Mouse (Mus musculus) forelimb bud, embryonic 11.5 days (tissue): ENCODE data around the gene Cdk2ap2.
A peak's percentile ranks its signal among the peaks of the same experiment; 100 is the strongest.
"Not testable (repeated sequence)": the region's sequence is repeated elsewhere in the genome, so short reads cannot be mapped to it uniquely, and the experiment has no call there.

Source experiments
- DNase-seq: peaks from one replicate; pipeline ENCODE4 v3.0.0-alpha.2; 2012; ENCODE audit warnings: low read depth, low spot score

Gene Cdk2ap2

DNA sequence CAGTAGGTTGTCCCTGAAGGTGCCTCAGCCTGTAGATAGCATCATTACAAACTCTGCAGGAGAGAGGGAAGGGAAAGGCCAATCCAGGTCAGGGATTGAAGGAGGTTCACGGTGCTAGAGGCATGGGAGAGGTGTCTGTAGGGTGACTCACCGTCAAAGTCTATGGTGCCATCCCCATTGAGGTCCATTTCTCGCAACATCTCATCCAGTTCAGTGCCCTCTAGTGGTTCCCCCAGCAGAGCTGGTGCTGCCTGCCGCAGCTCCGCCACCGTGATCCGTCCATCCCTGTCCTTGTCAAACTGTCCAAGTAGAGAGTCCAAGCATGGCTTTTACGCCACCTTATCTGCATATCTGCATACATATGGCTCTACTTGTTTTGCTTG lies 39.0 kb downstream of the Cdk2ap2 start:
- not testable (repeated sequence) for DNase-seq

DNA sequence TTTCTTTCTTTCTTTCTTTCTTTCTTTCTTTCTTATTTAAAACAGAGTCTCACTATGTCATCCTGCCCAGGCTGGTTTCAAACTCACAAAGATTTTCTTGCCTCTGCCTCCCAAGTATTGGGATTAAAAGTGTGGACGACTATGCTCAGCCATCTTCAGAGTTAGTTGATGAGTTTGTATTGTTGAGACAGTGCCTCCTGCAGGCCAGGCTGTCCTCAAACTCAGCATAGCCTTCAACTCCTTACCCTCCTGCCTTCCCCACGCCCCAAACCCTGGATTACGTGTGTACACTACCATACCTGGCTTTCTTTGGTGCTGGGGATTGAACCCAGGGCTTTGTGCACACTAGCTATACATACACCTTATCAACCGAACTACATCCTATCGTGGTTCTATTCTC lies 39.5 kb downstream of the Cdk2ap2 start:
- no peak for DNase-seq

DNA sequence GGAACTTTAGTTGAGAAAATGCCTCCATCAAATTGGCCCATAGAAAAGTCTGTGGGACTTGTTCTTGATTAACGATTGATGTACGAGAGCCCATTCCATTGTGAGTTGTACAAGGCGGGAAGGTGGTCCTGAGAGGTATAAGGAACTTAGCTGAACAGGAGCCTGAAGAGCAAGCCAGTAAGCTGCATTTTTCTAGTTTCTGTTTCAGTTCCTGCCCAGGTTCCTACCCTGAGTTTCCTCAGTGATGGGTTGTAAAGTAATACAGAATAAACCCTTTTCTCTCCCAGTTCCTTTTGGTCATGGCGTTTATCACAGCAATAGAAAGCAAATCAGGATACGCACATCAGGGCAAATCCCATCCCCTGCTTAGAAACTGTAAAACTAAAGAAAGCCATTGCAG lies 40.9 kb downstream of the Cdk2ap2 start:
- DNase-seq = no peak

DNA sequence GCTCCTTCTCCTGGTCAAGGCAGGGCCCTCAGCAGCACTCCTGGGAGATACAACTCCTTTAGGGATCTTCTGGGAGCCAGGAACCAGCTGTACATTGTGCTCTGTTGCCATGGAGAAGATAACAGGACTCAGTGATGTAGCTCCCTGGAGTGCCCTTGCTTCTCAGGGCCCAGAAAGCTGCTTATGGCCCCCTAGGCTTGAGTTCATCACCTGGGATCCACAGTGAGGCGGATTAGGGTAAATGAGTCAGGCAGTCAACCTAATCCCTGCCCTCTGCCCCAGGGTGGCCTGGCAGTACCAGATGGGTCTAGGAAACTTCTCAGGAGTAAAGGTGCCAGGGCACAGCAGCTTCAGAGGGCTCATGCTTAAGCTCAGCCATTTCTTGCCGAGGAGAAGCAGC lies 42.5 kb downstream of the Cdk2ap2 start, which contains the start of gene Gpr152:
Gene Gpr152, plus strand, starts transcription at position 342 of the 400 bp plus-strand sequence.
- no peak for DNase-seq

DNA sequence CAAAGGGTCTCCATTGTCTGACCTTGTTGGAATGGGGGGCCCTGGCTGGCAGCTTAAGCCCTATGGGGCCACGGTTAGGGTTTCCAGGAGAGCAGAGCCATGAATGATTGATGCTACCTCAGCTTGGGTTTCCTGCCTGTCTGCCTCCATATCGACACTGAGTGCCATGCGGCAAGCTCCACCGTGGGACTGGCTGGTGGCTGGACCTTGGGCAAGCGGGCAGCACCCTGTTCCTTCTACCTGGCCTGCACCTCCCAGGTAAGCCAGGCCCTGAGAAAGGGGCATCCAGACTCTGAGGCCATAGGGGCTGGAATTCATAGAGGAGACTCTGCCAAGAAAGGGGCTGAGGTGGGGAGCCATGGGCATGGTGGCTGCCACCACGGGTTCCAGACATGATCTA lies 43.2 kb downstream of the Cdk2ap2 start:
- no peak for DNase-seq

DNA sequence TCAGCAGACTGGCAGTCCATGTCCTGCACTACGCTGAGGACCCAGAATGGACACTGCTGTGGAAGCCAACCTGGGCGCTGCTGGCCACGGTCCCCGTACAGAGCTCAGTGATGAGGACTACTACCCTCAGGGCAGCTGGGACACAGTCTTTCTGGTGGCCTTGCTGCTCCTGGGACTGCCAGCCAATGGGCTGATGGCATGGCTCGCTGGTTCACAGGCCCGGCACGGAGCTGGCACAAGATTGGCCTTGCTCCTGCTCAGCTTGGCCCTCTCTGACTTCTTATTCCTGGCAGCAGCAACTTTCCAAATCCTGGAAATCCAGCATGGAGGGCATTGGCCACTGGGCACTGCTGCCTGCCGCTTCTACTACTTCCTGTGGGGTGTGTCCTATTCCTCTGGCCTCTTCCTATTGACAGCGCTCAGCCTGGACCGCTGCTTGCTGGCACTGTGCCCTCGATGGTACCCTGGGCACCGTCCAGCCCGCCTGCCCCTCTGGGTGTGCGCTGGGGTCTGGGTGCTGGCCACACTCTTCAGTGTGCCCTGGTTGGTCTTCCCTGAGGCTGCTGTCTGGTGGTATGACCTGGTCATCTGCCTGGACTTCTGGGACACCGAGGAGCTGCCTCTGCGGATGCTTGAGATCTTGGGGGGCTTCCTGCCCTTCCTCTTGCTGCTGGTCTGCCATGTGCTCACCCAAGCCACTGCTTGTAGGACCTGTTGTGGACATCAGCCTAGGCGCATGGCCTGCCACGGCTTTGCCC lies 45.6 kb downstream of the Cdk2ap2 start:
- DNase-seq = no peak

DNA sequence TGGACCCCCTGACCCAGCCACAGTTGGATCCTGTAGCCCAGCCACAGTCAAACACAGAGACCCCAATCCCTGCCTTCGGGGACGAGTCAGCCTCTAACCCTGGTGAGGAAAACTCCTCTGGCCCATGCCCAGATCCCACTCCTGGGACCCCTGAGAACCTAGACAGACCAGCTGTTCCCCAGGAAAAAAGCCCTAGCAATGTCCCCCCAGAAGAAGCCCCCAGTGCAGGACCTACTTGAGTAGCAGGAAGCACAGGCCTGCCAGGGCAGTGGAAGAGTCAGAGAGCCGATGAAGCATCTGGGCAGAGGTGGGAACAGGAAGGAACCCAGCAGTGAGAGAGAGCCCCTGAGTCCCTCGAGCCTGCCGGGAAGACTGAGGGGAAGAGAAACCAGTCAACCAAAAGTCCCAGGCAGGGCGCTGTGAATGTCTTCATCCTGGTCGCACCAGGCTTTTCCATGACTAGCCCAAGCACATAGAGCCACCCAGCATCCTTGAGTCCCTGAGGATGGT lies 46.8 kb downstream of the Cdk2ap2 start, which contains the start of gene Cabp4:
Gene Cabp4, minus strand, starts transcription at position 275 of the 510 bp plus-strand sequence.
- DNase-seq = no peak

DNA sequence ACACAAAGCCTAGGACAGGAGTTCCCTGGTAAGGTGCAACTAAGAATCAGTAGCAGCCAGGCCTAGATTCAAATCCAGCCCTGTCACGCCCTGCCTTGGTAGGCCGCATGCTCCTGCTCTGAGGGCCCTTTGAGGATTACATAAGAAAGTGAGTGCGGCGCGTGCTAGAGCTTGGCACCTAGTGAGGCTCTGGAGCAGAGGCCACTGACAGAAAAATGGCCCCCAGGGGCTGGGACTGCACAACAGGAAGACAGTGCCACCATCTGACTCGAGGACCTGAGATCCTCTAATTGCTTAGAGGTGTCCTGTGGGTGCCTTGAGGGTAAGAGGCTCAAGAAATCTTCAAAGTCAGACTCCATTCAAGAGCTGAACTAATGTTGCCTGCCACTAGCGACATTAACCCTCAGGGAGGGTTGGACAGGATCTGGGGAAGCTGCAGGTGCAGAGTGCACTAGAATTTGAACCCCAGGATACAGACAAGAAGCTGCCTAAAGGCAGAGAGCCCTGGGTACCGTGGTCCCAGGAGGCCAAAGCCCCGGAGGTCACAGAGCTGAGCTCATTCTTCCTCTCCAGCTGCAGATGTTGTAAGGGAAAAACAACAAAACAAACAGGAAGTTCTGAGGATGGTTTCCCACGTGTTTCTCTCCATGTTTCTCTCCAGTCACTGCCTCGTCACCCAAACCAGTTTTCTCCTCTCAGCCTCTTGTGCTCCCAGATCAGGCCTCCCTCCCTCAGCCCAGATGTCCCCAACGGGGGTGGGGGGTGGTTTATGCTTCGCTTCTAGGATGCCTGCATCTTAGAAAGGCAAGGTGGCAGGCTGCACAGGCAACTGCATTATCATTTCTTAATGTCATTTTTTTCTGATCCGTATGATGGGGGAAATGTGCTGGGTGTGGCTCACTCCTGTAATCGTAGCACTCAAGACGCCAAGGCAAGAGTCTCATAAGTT lies 47.8 kb downstream of the Cdk2ap2 start:
- DNase-seq = no peak

DNA sequence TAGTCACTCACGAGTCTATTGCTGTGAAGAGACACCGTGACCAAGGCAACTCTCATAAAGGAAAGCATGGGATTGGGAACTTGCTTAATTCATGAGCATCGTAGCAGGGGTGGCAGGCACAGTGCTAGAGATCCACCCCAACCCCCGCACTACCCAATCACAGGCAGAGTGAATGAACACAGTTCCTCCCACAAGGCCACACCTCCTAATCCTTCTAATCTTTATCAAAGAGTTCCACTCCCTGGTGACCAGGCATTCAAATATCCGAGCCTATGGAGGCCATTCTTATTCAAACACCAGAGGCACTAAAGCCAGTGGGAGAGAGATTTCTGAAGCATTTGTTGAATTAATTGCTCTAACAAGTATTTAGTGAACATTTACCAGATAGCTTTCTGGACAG lies 49.0 kb downstream of the Cdk2ap2 start:
- DNase-seq = no peak

DNA sequence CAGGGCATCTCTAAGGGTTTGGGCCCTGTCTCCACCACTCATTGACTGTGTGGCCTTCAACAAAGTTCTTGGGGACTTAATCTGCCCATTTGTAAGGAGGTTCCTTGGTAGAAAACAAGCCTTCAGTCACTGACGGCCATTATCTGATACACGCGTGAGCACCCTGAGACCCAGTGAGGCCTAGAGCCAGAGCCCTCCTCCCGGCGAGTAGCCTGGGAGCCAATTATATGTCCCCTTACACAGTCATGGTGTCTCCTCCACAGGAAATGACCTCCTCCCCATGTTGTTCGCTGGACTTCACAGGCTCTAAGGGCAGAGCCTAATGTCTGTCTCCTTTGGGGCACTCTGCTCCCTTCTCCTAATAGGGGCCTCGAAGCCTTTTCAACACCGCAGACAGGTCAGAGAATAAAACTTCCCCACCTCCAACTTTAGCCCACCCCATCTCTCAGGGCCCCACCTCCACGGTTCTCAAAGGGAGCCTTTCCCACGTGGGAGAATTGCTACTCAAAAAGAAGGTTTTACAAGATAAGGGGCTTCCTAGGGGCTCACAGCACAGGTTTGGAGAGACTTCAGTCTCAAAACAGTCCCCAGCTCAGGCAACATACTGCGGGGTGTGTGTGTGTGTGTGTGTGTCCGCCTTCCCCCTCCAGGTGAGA lies 49.5 kb downstream of the Cdk2ap2 start:
- DNase-seq = no peak

DNA sequence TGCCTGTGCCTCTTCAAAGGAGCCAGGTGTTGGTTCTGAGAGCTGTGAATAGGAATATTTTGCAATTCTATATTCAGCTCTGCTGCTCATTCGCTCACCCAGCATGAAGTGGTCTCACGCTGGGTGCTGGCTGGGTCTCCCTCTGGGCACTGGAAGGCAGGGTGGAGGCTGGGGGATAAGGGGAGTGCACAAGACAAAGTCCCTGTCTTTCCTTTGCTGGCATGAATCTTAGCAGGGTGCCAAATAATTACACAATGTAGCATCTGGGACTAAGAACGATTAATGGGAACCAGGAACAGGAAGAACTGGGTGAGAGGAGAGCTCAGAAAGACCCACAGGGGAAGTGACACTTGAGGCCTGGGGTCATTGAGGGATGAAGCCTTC lies 50.0 kb downstream of the Cdk2ap2 start:
- no peak for DNase-seq

DNA sequence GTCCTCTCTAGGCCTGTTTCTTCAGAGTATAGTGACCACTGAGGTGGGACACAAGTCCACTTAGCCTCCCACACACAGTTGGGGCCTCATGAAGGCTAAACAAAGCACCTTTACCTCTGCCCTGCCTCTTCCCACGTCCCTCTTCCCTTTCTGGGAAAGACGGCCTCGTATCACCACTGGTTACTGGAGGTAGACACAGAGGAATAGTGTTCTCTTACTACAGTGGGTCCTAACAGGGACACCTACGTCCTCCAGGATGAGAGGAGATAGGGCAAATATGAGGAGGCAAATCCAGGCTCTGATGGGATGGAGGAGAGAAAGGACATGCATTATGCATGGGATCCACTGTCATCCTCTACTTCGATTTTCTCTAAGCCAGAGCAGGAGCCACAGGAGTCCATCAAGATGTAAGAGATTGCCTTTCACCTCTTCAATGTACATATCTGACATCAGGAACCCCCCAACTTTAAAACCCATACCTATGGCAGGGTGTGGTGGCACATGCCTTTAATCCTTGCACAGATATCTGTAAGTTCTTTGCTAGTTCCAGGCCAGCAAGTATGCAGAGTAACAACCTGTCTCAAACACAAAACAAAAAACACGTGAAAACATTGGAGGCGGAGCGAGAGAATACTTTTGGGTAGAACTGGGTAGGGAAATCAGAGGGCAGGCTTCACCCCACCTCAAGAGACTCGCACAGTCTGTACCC lies 51.0 kb downstream of the Cdk2ap2 start:
- no peak for DNase-seq

DNA sequence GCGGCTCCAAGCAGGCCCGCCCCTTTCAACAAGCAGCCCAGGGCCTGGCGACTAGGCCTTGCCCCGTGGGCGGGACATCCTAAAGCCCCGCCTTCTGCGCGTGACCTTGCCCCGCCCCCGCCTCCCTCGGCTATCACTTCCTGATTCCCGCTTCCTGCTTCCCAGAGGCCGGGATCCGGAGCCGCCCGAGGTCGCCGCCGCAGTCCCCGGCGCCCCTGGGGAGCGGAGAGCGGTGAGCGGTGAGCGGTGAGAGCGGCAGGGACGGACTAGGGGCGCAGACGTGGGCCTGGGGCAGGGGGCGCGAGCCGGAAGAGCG lies 51.5 kb downstream of the Cdk2ap2 start, which contains the start of gene Coro1b:
Gene Coro1b, plus strand, starts transcription at position 129 of the 316 bp plus-strand sequence.
- peak; percentile 87 for DNase-seq
